Mouse (Mus musculus): ENCODE measurements at regions not wholly inside any gene's neighbourhood (a gene's known extent, or its start where the extent isn't known, plus 50 kb on each side); places are given as distances from the start of the nearest gene placed in this dataset.

DNA sequence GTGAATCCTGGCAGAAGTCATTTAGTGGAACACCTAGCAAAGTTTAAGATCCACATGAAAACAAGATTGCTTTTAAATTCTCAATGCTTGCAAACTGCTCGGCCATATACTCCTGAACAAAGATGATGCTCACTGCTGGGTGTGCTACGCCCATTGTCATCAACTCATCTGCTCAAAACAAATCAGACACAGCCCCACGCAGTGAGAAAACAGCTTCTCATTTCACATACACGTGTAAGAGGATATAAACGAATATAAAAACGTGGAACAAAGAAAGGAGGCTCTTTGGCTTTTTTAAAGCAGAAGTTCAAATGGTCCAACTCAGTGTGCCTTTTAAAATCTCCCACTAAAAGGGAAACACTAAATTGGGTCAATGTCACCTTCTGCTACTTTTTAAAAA, 151.5 kb upstream of the Aco1 start:
- Histone ChIP-seq H3K36me3 (ENCODE audit: control insufficient read depth, insufficient read depth, low read length) (no peaks in the 10 kb centered on the region), H3K27ac (ENCODE audit: control insufficient read depth, insufficient read depth, low read length) (no peak overlapping the region), H3K4me3 (ENCODE audit: control insufficient read depth, insufficient read depth, low read length) (no peak overlapping the region), H3K27me3 (ENCODE audit: control insufficient read depth, insufficient read depth, low read length) (no peaks in the 10 kb centered on the region), H3K4me1 (replicated peaks; ENCODE audit: control insufficient read depth, insufficient read depth, low read length) (no peaks in the 10 kb centered on the region)
- TF ChIP-seq POLR2A (IDR thresholded peaks at IDR 0.05; ENCODE audit: control insufficient read depth, extremely low read depth, insufficient read depth, low read length, poor library complexity) (no peak), CTCF (IDR thresholded peaks at IDR 0.05; ENCODE audit: borderline replicate concordance, control insufficient read depth, extremely low read depth, insufficient read depth, low read length, poor library complexity) (no peak)
- no peak for DNase-seq
- WGBS: 80% methylated on average over 6 of the region's 6 CpGs

- Histone ChIP-seq H3K27ac (ENCODE audit: control insufficient read depth, insufficient read depth, low read length) (no peak overlapping the region), H3K4me1 (replicated peaks; ENCODE audit: control insufficient read depth, insufficient read depth, low read length) (no peaks in the 10 kb centered on the region), H3K27me3 (ENCODE audit: control insufficient read depth, insufficient read depth, low read length) (no peaks in the 10 kb centered on the region), H3K36me3 (ENCODE audit: control insufficient read depth, insufficient read depth, low read length) (no peaks in the 10 kb centered on the region), H3K4me3 (ENCODE audit: control insufficient read depth, insufficient read depth, low read length) (no peak overlapping the region)
- DNase-seq: no peak
- 85% methylated on average over 2 of the region's 2 CpGs for WGBS
- no peak for TF ChIP-seq POLR2A (IDR thresholded peaks at IDR 0.05; ENCODE audit: control insufficient read depth, extremely low read depth, insufficient read depth, low read length, poor library complexity)
- no peak for TF ChIP-seq CTCF (IDR thresholded peaks at IDR 0.05; ENCODE audit: borderline replicate concordance, control insufficient read depth, extremely low read depth, insufficient read depth, low read length, poor library complexity)
Measured at GRCm38 (mm10) chr4:39991851-39992250, 151.0 kb upstream of the Aco1 start.

GRCm38 (mm10) chr4:39998771-39999422, 144.0 kb upstream of the Aco1 start:
- TF ChIP-seq POLR2A (IDR thresholded peaks at IDR 0.05; ENCODE audit: control insufficient read depth, extremely low read depth, insufficient read depth, low read length, poor library complexity): no peak
- TF ChIP-seq CTCF (IDR thresholded peaks at IDR 0.05; ENCODE audit: borderline replicate concordance, control insufficient read depth, extremely low read depth, insufficient read depth, low read length, poor library complexity): no peak
- no peak overlapping the region for H3K4me3 ChIP-seq (ENCODE audit: control insufficient read depth, insufficient read depth, low read length)
- H3K27ac ChIP-seq (ENCODE audit: control insufficient read depth, insufficient read depth, low read length): no peak overlapping the region
- no peak for DNase-seq
- 75% methylated on average over 5 of the region's 5 CpGs for WGBS
- no peaks in the 10 kb centered on the region for H3K4me1 ChIP-seq (replicated peaks; ENCODE audit: control insufficient read depth, insufficient read depth, low read length)
- H3K36me3 ChIP-seq (ENCODE audit: control insufficient read depth, insufficient read depth, low read length): no peaks in the 10 kb centered on the region
- no peaks in the 10 kb centered on the region for H3K27me3 ChIP-seq (ENCODE audit: control insufficient read depth, insufficient read depth, low read length)

- no peak for TF ChIP-seq POLR2A (IDR thresholded peaks at IDR 0.05; ENCODE audit: control insufficient read depth, extremely low read depth, insufficient read depth, low read length, poor library complexity)
- no peak for TF ChIP-seq CTCF (IDR thresholded peaks at IDR 0.05; ENCODE audit: borderline replicate concordance, control insufficient read depth, extremely low read depth, insufficient read depth, low read length, poor library complexity)
- peak; percentile 2 for DNase-seq
- H3K4me3 ChIP-seq (ENCODE audit: control insufficient read depth, insufficient read depth, low read length): no peak overlapping the region
- no peaks in the 10 kb centered on the region for H3K27me3 ChIP-seq (ENCODE audit: control insufficient read depth, insufficient read depth, low read length)
- no peak overlapping the region for H3K27ac ChIP-seq (ENCODE audit: control insufficient read depth, insufficient read depth, low read length)
- 62% methylated on average over 7 of the region's 7 CpGs for WGBS
- H3K36me3 ChIP-seq (ENCODE audit: control insufficient read depth, insufficient read depth, low read length): no peaks in the 10 kb centered on the region
- H3K4me1 ChIP-seq (replicated peaks; ENCODE audit: control insufficient read depth, insufficient read depth, low read length): no peaks in the 10 kb centered on the region
Measured at GRCm38 (mm10) chr4:40014666-40015065, 128.2 kb upstream of the Aco1 start.

- no peaks in the 10 kb centered on the region for H3K4me1 ChIP-seq (replicated peaks; ENCODE audit: control insufficient read depth, insufficient read depth, low read length)
- TF ChIP-seq CTCF (IDR thresholded peaks at IDR 0.05; ENCODE audit: borderline replicate concordance, control insufficient read depth, extremely low read depth, insufficient read depth, low read length, poor library complexity) (no peak), POLR2A (IDR thresholded peaks at IDR 0.05; ENCODE audit: control insufficient read depth, extremely low read depth, insufficient read depth, low read length, poor library complexity) (no peak)
- H3K27ac ChIP-seq (ENCODE audit: control insufficient read depth, insufficient read depth, low read length): no peak overlapping the region
- H3K27me3 ChIP-seq (ENCODE audit: control insufficient read depth, insufficient read depth, low read length): no peaks in the 10 kb centered on the region
- 84% methylated on average over 15 of the region's 15 CpGs for WGBS
- H3K4me3 ChIP-seq (ENCODE audit: control insufficient read depth, insufficient read depth, low read length): no peak overlapping the region
- no peaks in the 10 kb centered on the region for H3K36me3 ChIP-seq (ENCODE audit: control insufficient read depth, insufficient read depth, low read length)
- DNase-seq: no peak
Measured at GRCm38 (mm10) chr4:40016856-40017255, 126.0 kb upstream of the Aco1 start.

DNA sequence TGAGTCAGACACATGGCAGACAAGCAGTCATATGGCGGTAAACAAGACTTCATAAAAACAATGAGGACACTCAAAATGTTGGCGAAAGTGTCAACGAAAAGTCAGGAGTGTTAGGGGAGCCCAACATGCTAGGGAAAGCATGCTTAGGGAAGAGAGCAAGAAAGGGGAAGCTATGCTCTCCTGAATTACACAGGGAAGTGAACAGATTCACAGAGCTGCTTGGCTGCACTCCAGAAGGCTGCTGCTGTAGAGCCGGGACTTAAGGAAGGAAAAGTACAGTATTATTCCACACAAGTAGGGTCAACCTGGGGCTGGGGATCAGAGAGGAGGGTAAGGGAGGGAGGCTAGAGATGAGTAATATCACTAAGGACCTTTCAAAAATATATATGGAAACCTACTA, 124.7 kb upstream of the Aco1 start:
- TF ChIP-seq CTCF (IDR thresholded peaks at IDR 0.05; ENCODE audit: borderline replicate concordance, control insufficient read depth, extremely low read depth, insufficient read depth, low read length, poor library complexity) (no peak), POLR2A (IDR thresholded peaks at IDR 0.05; ENCODE audit: control insufficient read depth, extremely low read depth, insufficient read depth, low read length, poor library complexity) (no peak)
- Histone ChIP-seq H3K27ac (ENCODE audit: control insufficient read depth, insufficient read depth, low read length) (no peak overlapping the region), H3K4me1 (replicated peaks; ENCODE audit: control insufficient read depth, insufficient read depth, low read length) (no peaks in the 10 kb centered on the region), H3K36me3 (ENCODE audit: control insufficient read depth, insufficient read depth, low read length) (no peaks in the 10 kb centered on the region), H3K27me3 (ENCODE audit: control insufficient read depth, insufficient read depth, low read length) (no peaks in the 10 kb centered on the region), H3K4me3 (ENCODE audit: control insufficient read depth, insufficient read depth, low read length) (no peak overlapping the region)
- DNase-seq: no peak
- 63% methylated on average over 4 of the region's 4 CpGs for WGBS

GRCm38 (mm10) chr4:40031361-40031760, 111.5 kb upstream of the Aco1 start:
- H3K4me1 ChIP-seq (replicated peaks; ENCODE audit: control insufficient read depth, insufficient read depth, low read length): no peaks in the 10 kb centered on the region
- H3K36me3 ChIP-seq (ENCODE audit: control insufficient read depth, insufficient read depth, low read length): no peaks in the 10 kb centered on the region
- no peak overlapping the region for H3K27ac ChIP-seq (ENCODE audit: control insufficient read depth, insufficient read depth, low read length)
- no peak for DNase-seq
- TF ChIP-seq POLR2A (IDR thresholded peaks at IDR 0.05; ENCODE audit: control insufficient read depth, extremely low read depth, insufficient read depth, low read length, poor library complexity): no peak
- TF ChIP-seq CTCF (IDR thresholded peaks at IDR 0.05; ENCODE audit: borderline replicate concordance, control insufficient read depth, extremely low read depth, insufficient read depth, low read length, poor library complexity): no peak
- WGBS: 93% methylated on average over 1 of the region's 1 CpGs
- H3K27me3 ChIP-seq (ENCODE audit: control insufficient read depth, insufficient read depth, low read length): no peaks in the 10 kb centered on the region
- no peak overlapping the region for H3K4me3 ChIP-seq (ENCODE audit: control insufficient read depth, insufficient read depth, low read length)
